Mouse (Mus musculus): ENCODE data around the gene Zhx3. TPM values are rescaled to one million over a fixed set of nuclear protein-coding genes. Genes with fewer than 3 reads are reported as not detected.

Gene Zhx3
- polyA plus RNA-seq, 1 experiment from 2014 or later, result 12.6 TPM

GRCm38 (mm10) chr2:160881462-160882101, 8.8 kb upstream of the Zhx3 start:
- Histone ChIP-seq H3K27me3 (no peaks in the 10 kb centered on the region), H3K4me3 (no peak overlapping the region), H3K9me3 (no peaks in the 10 kb centered on the region), H3K4me1 (no peaks in the 10 kb centered on the region), H3K9ac (no peak overlapping the region), H3K27ac (no peak overlapping the region), H3K4me2 (no peak overlapping the region), H3K36me3 (no peaks in the 10 kb centered on the region)
- no peak for ATAC-seq (ENCODE audit: insufficient number of reproducible peaks, insufficient read depth, low FRiP score, low TSS enrichment, low read depth)
- WGBS, result 46% methylated on average over 6 of the region's 6 CpGs

- Histone ChIP-seq H3K4me2 (no peak within 1 kb of the TSS), H3K9ac (no peak within 1 kb of the TSS), H3K4me3 (no peak within 1 kb of the TSS), H3K27ac (no peak within 1 kb of the TSS), H3K9me3 (0 out of 2 replicates have a peak, but pooled peaks cover 4% of the 10 kb centered on the region), H3K4me1 (no peaks in the 10 kb centered on the region), H3K36me3 (no peaks in the 10 kb centered on the region), H3K27me3 (no peaks in the 10 kb centered on the region)
- 68% methylated on average over 13 of the region's 13 CpGs for WGBS
- ATAC-seq (ENCODE audit: insufficient number of reproducible peaks, insufficient read depth, low FRiP score, low TSS enrichment, low read depth), result no peak
Observed at GRCm38 (mm10) chr2:160880453-160881195, 7.8 kb upstream of the Zhx3 start, which contains the start of gene Lpin3. Gene Lpin3 (plus strand): TSS chr2:160880670.

- Histone ChIP-seq H3K27ac (no peak overlapping the region), H3K4me3 (no peak overlapping the region), H3K4me2 (no peak overlapping the region), H3K4me1 (peaks cover 4% of the 10 kb centered on the region; the same call in 1 of the 2 replicates), H3K9ac (no peak overlapping the region), H3K27me3 (no peaks in the 10 kb centered on the region), H3K9me3 (0 out of 2 replicates have a peak, but pooled peaks cover 4% of the 10 kb centered on the region), H3K36me3 (no peaks in the 10 kb centered on the region)
- 83% methylated on average over 4 of the region's 4 CpGs for WGBS
- ATAC-seq (ENCODE audit: insufficient number of reproducible peaks, insufficient read depth, low FRiP score, low TSS enrichment, low read depth), result no peak
Observed at GRCm38 (mm10) chr2:160876115-160876514, 3.3 kb upstream of the Zhx3 start.

- no peak for ATAC-seq (ENCODE audit: insufficient number of reproducible peaks, insufficient read depth, low FRiP score, low TSS enrichment, low read depth)
- no peak overlapping the region for H3K27ac ChIP-seq
- 75% methylated on average over 5 of the region's 5 CpGs for WGBS
Observed at GRCm38 (mm10) chr2:160874231-160874877, 1.6 kb upstream of the Zhx3 start.

GRCm38 (mm10) chr2:160872395-160872794, 403 bp downstream of the Zhx3 start:
- WGBS, result under 1% methylated on average over 33 of the region's 47 CpGs
- peak overlapping the region; percentile 97 for H3K27ac ChIP-seq
- peak; percentile 77 for ATAC-seq (ENCODE audit: insufficient number of reproducible peaks, insufficient read depth, low FRiP score, low TSS enrichment, low read depth)
- peak overlapping the region; percentile 79 for H3K4me2 ChIP-seq
- no peaks in the 10 kb centered on the region for H3K36me3 ChIP-seq
- peak overlapping the region; percentile 97 for H3K9ac ChIP-seq
- peak overlapping the region; percentile 83 for H3K4me3 ChIP-seq
- no peaks in the 10 kb centered on the region for H3K27me3 ChIP-seq
- H3K9me3 ChIP-seq, result 0 out of 2 replicates have a peak, but pooled peaks cover 4% of the 10 kb centered on the region
- peaks cover 4% of the 10 kb centered on the region; the same call in 1 of the 2 replicates for H3K4me1 ChIP-seq

More at GRCm38 (mm10) chr2:160874231-160874877, 1.6 kb upstream of the Zhx3 start:
- Histone ChIP-seq H3K36me3 (no peaks in the 10 kb centered on the region), H3K4me1 (peaks cover 4% of the 10 kb centered on the region; the same call in 1 of the 2 replicates), H3K27me3 (no peaks in the 10 kb centered on the region), H3K4me2 (no peak overlapping the region), H3K9me3 (0 out of 2 replicates have a peak, but pooled peaks cover 4% of the 10 kb centered on the region), H3K9ac (no peak overlapping the region), H3K4me3 (no peak overlapping the region)

- no peak overlapping the region for H3K9ac ChIP-seq
- no peaks in the 10 kb centered on the region for H3K36me3 ChIP-seq
- H3K4me1 ChIP-seq, result peaks cover 4% of the 10 kb centered on the region; the same call in 1 of the 2 replicates
- H3K27ac ChIP-seq, result no peak overlapping the region
- H3K4me3 ChIP-seq, result no peak overlapping the region
- WGBS, result 70% methylated on average over 3 of the region's 3 CpGs
- no peaks in the 10 kb centered on the region for H3K27me3 ChIP-seq
- ATAC-seq (ENCODE audit: insufficient number of reproducible peaks, insufficient read depth, low FRiP score, low TSS enrichment, low read depth), result no peak
- 0 out of 2 replicates have a peak, but pooled peaks cover 4% of the 10 kb centered on the region for H3K9me3 ChIP-seq
- H3K4me2 ChIP-seq, result peak overlapping the region; percentile 7; the same call in 1 of the 2 replicates
Observed at GRCm38 (mm10) chr2:160871310-160871709, 1.5 kb downstream of the Zhx3 start.

- 62% methylated on average over 3 of the region's 3 CpGs for WGBS
- Histone ChIP-seq H3K27me3 (no peaks in the 10 kb centered on the region), H3K4me2 (no peak overlapping the region), H3K9me3 (no peaks in the 10 kb centered on the region), H3K36me3 (no peaks in the 10 kb centered on the region), H3K4me3 (no peak overlapping the region), H3K4me1 (peaks cover 4% of the 10 kb centered on the region; the same call in 1 of the 2 replicates), H3K27ac (no peak overlapping the region), H3K9ac (no peak overlapping the region)
- no peak for ATAC-seq (ENCODE audit: insufficient number of reproducible peaks, insufficient read depth, low FRiP score, low TSS enrichment, low read depth)
Observed at GRCm38 (mm10) chr2:160869446-160869845, 3.4 kb downstream of the Zhx3 start.

- WGBS, result 83% methylated on average over 2 of the region's 2 CpGs
Observed at GRCm38 (mm10) chr2:160865266-160865665, 7.5 kb downstream of the Zhx3 start.

GRCm38 (mm10) chr2:160864112-160864511, 8.7 kb downstream of the Zhx3 start:
- Histone ChIP-seq H3K27me3 (no peaks in the 10 kb centered on the region), H3K4me2 (no peak overlapping the region), H3K4me1 (peaks cover 3% of the 10 kb centered on the region; the same call in 1 of the 2 replicates), H3K4me3 (no peak overlapping the region), H3K9ac (no peak overlapping the region), H3K36me3 (no peaks in the 10 kb centered on the region), H3K27ac (no peak overlapping the region), H3K9me3 (no peaks in the 10 kb centered on the region)
- no peak for ATAC-seq (ENCODE audit: insufficient number of reproducible peaks, insufficient read depth, low FRiP score, low TSS enrichment, low read depth)
- WGBS, result 98% methylated on average over 1 of the region's 1 CpGs

More at GRCm38 (mm10) chr2:160865266-160865665, 7.5 kb downstream of the Zhx3 start:
- H3K9me3 ChIP-seq, result no peaks in the 10 kb centered on the region
- ATAC-seq (ENCODE audit: insufficient number of reproducible peaks, insufficient read depth, low FRiP score, low TSS enrichment, low read depth), result no peak
- no peak overlapping the region for H3K4me3 ChIP-seq
- no peaks in the 10 kb centered on the region for H3K36me3 ChIP-seq
- H3K27me3 ChIP-seq, result no peaks in the 10 kb centered on the region
- no peak overlapping the region for H3K27ac ChIP-seq
- no peak overlapping the region for H3K4me2 ChIP-seq
- H3K4me1 ChIP-seq, result peaks cover 2% of the 10 kb centered on the region; the same call in 1 of the 2 replicates
- H3K9ac ChIP-seq, result no peak overlapping the region

- H3K9me3 ChIP-seq, result no peaks in the 10 kb centered on the region
- no peak overlapping the region for H3K4me3 ChIP-seq
- no peak overlapping the region for H3K27ac ChIP-seq
- H3K4me1 ChIP-seq, result peaks cover 3% of the 10 kb centered on the region; the same call in 1 of the 2 replicates
- no peak overlapping the region for H3K9ac ChIP-seq
- no peaks in the 10 kb centered on the region for H3K36me3 ChIP-seq
- H3K27me3 ChIP-seq, result no peaks in the 10 kb centered on the region
- no peak overlapping the region for H3K4me2 ChIP-seq
- WGBS, result 61% methylated on average over 1 of the region's 1 CpGs
- ATAC-seq (ENCODE audit: insufficient number of reproducible peaks, insufficient read depth, low FRiP score, low TSS enrichment, low read depth), result no peak
Observed at GRCm38 (mm10) chr2:160860363-160860762, 12.4 kb downstream of the Zhx3 start.

- 76% methylated on average over 5 of the region's 5 CpGs for WGBS
- Histone ChIP-seq H3K9me3 (no peaks in the 10 kb centered on the region), H3K27me3 (no peaks in the 10 kb centered on the region), H3K36me3 (no peaks in the 10 kb centered on the region), H3K9ac (no peak overlapping the region), H3K27ac (no peak overlapping the region), H3K4me3 (no peak overlapping the region), H3K4me1 (peaks cover 3% of the 10 kb centered on the region; the same call in 1 of the 2 replicates), H3K4me2 (no peak overlapping the region)
- no peak for ATAC-seq (ENCODE audit: insufficient number of reproducible peaks, insufficient read depth, low FRiP score, low TSS enrichment, low read depth)
Observed at GRCm38 (mm10) chr2:160856359-160857102, 16.3 kb downstream of the Zhx3 start.
